Mouse (Mus musculus) CH12.LX (cell line): ENCODE results near the gene Celf5. TPM values are rescaled to one million over a fixed set of nuclear protein-coding genes. Genes with fewer than 3 reads are reported as not detected.
"Not testable (repeated sequence)": the region's sequence is repeated elsewhere in the genome, so short reads cannot be mapped to it uniquely, and the experiment has no call there.

Source experiments
- DNase-seq: peaks from one replicate; pipeline ENCODE4 v3.0.0-alpha.2; 2013; ENCODE audit errors: extremely low read depth
- H3K27ac ChIP-seq: 2 replicates; pipeline ENCODE4 v1.5.1; 2012; ENCODE audit warnings: low read depth, mild to moderate bottlenecking, control low read depth, moderate library complexity; ENCODE audit not compliant: insufficient read depth
- H3K27me3 ChIP-seq: replicated peaks from 2 replicates; pipeline ENCODE3; 2012; ENCODE audit warnings: inconsistent platforms
- H3K36me3 ChIP-seq, 2 experiments: replicated peaks in 1 of 2; 2 replicates each; pipeline versions ENCODE3 to v1.6.1; 2012; ENCODE audit warnings: inconsistent platforms in 1 of 2, low read length in 1 of 2, mild to moderate bottlenecking in 1 of 2, mixed read lengths in 1 of 2, moderate library complexity in 1 of 2; ENCODE audit not compliant: control insufficient read depth in 1 of 2, insufficient read depth in 1 of 2
- H3K4me1 ChIP-seq, 2 experiments: 2 replicates each; pipeline ENCODE4 v1.6.1; 2012; ENCODE audit warnings: inconsistent platforms in 1 of 2, moderate library complexity in 1 of 2; ENCODE audit not compliant: insufficient read depth in 2 of 2, control insufficient read depth in 1 of 2
- H3K4me2 ChIP-seq: 2 replicates; pipeline ENCODE4 v1.6.1; 2012; ENCODE audit warnings: low read depth, mild to moderate bottlenecking, control low read depth; ENCODE audit not compliant: poor library complexity, insufficient read depth, severe bottlenecking
- H3K4me3 ChIP-seq, 3 experiments: fragments of 150-350 bp in 1 of 3; sonication (generic) in 1 of 3; replicated peaks in 1 of 3; 2 replicates each; pipeline versions ENCODE3 to v1.5.1; 2011 to 2012; ENCODE audit warnings: low read depth in 2 of 3, low read length in 2 of 3, mild to moderate bottlenecking in 2 of 3, moderate library complexity in 2 of 3, control low read depth in 1 of 3, improper control_type of control experiment in 1 of 3, inconsistent platforms in 1 of 3, mixed read lengths in 1 of 3; ENCODE audit not compliant: poor library complexity in 1 of 3
- H3K79me2 ChIP-seq: replicated peaks from 2 replicates; pipeline ENCODE4 v1.6.1; 2012; ENCODE audit warnings: mild to moderate bottlenecking, moderate library complexity; ENCODE audit not compliant: control insufficient read depth, poor library complexity, insufficient read depth, severe bottlenecking; ENCODE audit errors: extremely low read depth
- H3K9ac ChIP-seq: 2 replicates; pipeline ENCODE4 v1.6.1; 2012; ENCODE audit warnings: low read depth, mild to moderate bottlenecking, control low read depth, moderate library complexity; ENCODE audit not compliant: insufficient read depth
- H3K9me3 ChIP-seq: replicated peaks from 2 replicates; pipeline ENCODE3; 2012; ENCODE audit warnings: low read length, inconsistent platforms, mixed read lengths
- CHD1 ChIP-seq: IDR thresholded peaks from 2 replicates; pipeline ENCODE4 v1.6.1; 2012; ENCODE audit warnings: low read depth, low read length, improper control_type of control experiment, inconsistent platforms
- CHD2 ChIP-seq: IDR thresholded peaks from 2 replicates; pipeline ENCODE4 v1.6.1; 2011; ENCODE audit warnings: low read length, improper control_type of control experiment
- CTCF ChIP-seq, 2 experiments: IDR thresholded peaks in 1 of 2; conservative IDR thresholded peaks in 1 of 2; 2 replicates each; pipeline ENCODE4 v1.5.1; 2011 to 2012; ENCODE audit warnings: low read depth in 2 of 2, low read length in 2 of 2, improper control_type of control experiment in 1 of 2, inconsistent platforms in 1 of 2, mild to moderate bottlenecking in 1 of 2, moderate library complexity in 1 of 2
- ELF1 ChIP-seq: IDR thresholded peaks from 2 replicates; pipeline ENCODE4 v1.6.1; 2014; ENCODE audit warnings: low read depth, mild to moderate bottlenecking, inconsistent platforms, low read length, improper control_type of control experiment
- ETS1 ChIP-seq: conservative IDR thresholded peaks from 2 replicates; pipeline ENCODE4 v1.6.1; 2012; ENCODE audit warnings: low read depth, mild to moderate bottlenecking, inconsistent platforms, low read length, improper control_type of control experiment, moderate library complexity
- JUND ChIP-seq: conservative IDR thresholded peaks from 2 replicates; pipeline ENCODE4 v1.6.1; 2011; ENCODE audit warnings: low read depth, low read length, improper control_type of control experiment
- MAFK ChIP-seq: IDR thresholded peaks from 2 replicates; pipeline ENCODE4 v1.6.1; 2011; ENCODE audit warnings: low read length, improper control_type of control experiment; ENCODE audit not compliant: insufficient replicate concordance
- MAX ChIP-seq: IDR thresholded peaks from 2 replicates; pipeline ENCODE4 v1.6.1; 2011; ENCODE audit warnings: low read length, improper control_type of control experiment
- MXI1 ChIP-seq: IDR thresholded peaks from 2 replicates; pipeline ENCODE4 v1.6.1; 2011; ENCODE audit warnings: mild to moderate bottlenecking, low read depth, low read length, improper control_type of control experiment
- MYC ChIP-seq: IDR thresholded peaks from 2 replicates; pipeline ENCODE4 v1.6.1; 2011; ENCODE audit warnings: low read depth, mild to moderate bottlenecking, improper control_type of control experiment, low read length
- NRF1 ChIP-seq: IDR thresholded peaks from 2 replicates; pipeline ENCODE4 v1.6.1; 2014; ENCODE audit warnings: low read depth, mild to moderate bottlenecking, inconsistent platforms, low read length, improper control_type of control experiment, moderate library complexity
- POLR2A ChIP-seq: IDR thresholded peaks from 2 replicates; pipeline ENCODE4 v1.6.1; 2011; ENCODE audit warnings: low read depth, mild to moderate bottlenecking, improper control_type of control experiment, low read length
- RAD21 ChIP-seq: IDR thresholded peaks from 2 replicates; pipeline ENCODE4 v1.6.1; 2011; ENCODE audit warnings: low read depth, mild to moderate bottlenecking, low read length, improper control_type of control experiment, moderate library complexity
- SMC3 ChIP-seq: IDR thresholded peaks from 2 replicates; pipeline ENCODE4 v1.6.1; 2011; ENCODE audit warnings: low read depth, low read length, improper control_type of control experiment
- TBP ChIP-seq: conservative IDR thresholded peaks from 2 replicates; pipeline ENCODE4 v1.6.1; 2011; ENCODE audit warnings: low read depth, low read length, improper control_type of control experiment
- USF2 ChIP-seq: conservative IDR thresholded peaks from 2 replicates; pipeline ENCODE4 v1.6.1; 2011; ENCODE audit warnings: low read depth, low read length, improper control_type of control experiment
- dilution Hi-C: fragments of 300-500 bp; cut with MboI; formaldehyde crosslinking; loops from 2 replicates; pipeline ENCODE4 v1.14.3; 2020; ENCODE audit warnings: low sequenced_read_pairs; ENCODE audit not compliant: extremely low pct_unique_long_range_greater_than_20kb, extremely low pct_ligation_motif_present
- in situ Hi-C: fragments of 300-500 bp; cut with MboI; formaldehyde crosslinking; loops from 3 replicates; pipeline ENCODE4 v1.14.3; 2019; ENCODE audit warnings: low sequenced_read_pairs, low pct_ligation_motif_present, low pct_unique_long_range_greater_than_20kb, mixed read lengths
- polyA plus RNA-seq: library from polyadenylated mRNA; unstranded; fragments of >175 nt; gene quantifications from 2 replicates; pipeline ENCODE4 v1.2.1, GENCODE M21; 2012; ENCODE audit warnings: low read depth; ENCODE audit not compliant: insufficient read length
- total RNA-seq, 2 experiments: library from RNA; depleted of rRNA; stranded (reverse); fragments of 300-350 nt in 1 of 2; fragments of >200 nt in 1 of 2; gene quantifications; 2 replicates each; pipeline ENCODE4 v1.2.3; 2012 to 2014

Celf5 gene
- total and polyA plus RNA-seq, 3 experiments: 0.07 to 0.08 TPM; not detected in 1

- dilution Hi-C loops, DNase-seq, H3K79me2 ChIP-seq, H3K36me3 ChIP-seq, H3K4me3 ChIP-seq, H3K9ac ChIP-seq, H3K4me1 ChIP-seq, H3K27ac ChIP-seq, H3K9me3 ChIP-seq, in situ Hi-C loops, H3K4me2 ChIP-seq: not testable (repeated sequence)
- peaks cover 50% of the 10 kb centered on the region for H3K27me3 ChIP-seq
- TF ChIP-seq CTCF (conservative IDR thresholded peaks at IDR 0.05 in 1 of 2, IDR thresholded peaks at IDR 0.05 in 1 of 2; ENCODE audit: low read depth in 2 of 2, low read length in 2 of 2) (peak in 1 of 2 experiments; percentile 54; a peak in 2 of 4 replicates), SMC3 (peak; percentile 22; the same call in 1 of the 2 replicates), RAD21 (peak; percentile 40)
Observed at GRCm38 (mm10) chr10:81445516-81445915, 37.0 kb downstream of the Celf5 start.

GRCm38 (mm10) chr10:81441019-81441418 is 41.5 kb downstream of the Celf5 start:
- no peak for DNase-seq
- Histone ChIP-seq H3K79me2 (no peaks in the 10 kb centered on the region), H3K9ac (no peak overlapping the region), H3K4me3 (no peak overlapping the region), H3K4me2 (no peak overlapping the region), H3K27me3 (peaks cover 21% of the 10 kb centered on the region), H3K27ac (no peak overlapping the region), H3K9me3 (no peaks in the 10 kb centered on the region), H3K4me1 (no peaks in the 10 kb centered on the region), H3K36me3 (no peaks in the 10 kb centered on the region)
- dilution Hi-C loops (no loop called here), in situ Hi-C loops (loop anchor here (5.0 kb wide), 1 partner anchor 34 kb away; no protein-coding TSS in a partner anchor)
- TF ChIP-seq ELF1 (no peak), MAX (no peak), CTCF (conservative IDR thresholded peaks at IDR 0.05 in 1 of 2, IDR thresholded peaks at IDR 0.05 in 1 of 2; ENCODE audit: low read depth in 2 of 2, low read length in 2 of 2) (peak in 1 of 2 experiments; percentile 76; a peak in 3 of 4 replicates), RAD21 (peak; percentile 67), NRF1 (no peak), SMC3 (peak; percentile 61)

GRCm38 (mm10) chr10:81435436-81435835 is 47.1 kb downstream of the Celf5 start:
- dilution Hi-C loops: no loop called here
- Histone ChIP-seq H3K36me3 (no peaks in the 10 kb centered on the region), H3K27me3 (peaks cover 15% of the 10 kb centered on the region), H3K27ac (no peak overlapping the region), H3K4me1 (peaks cover 21 to 40% of the 10 kb centered on the region in 2 experiments), H3K4me2 (no peak overlapping the region), H3K79me2 (no peaks in the 10 kb centered on the region), H3K4me3 (no peak overlapping the region), H3K9ac (no peak overlapping the region), H3K9me3 (no peaks in the 10 kb centered on the region)
- DNase-seq: no peak
- TF ChIP-seq CHD2: no peak
- no peak for TF ChIP-seq USF2
- TF ChIP-seq MAFK: no peak
- no peak for TF ChIP-seq POLR2A
- TF ChIP-seq CHD1: no peak
- no peak for TF ChIP-seq JUND
- TF ChIP-seq MYC: no peak
- no peak for TF ChIP-seq NRF1
- no peak for TF ChIP-seq MXI1
- TF ChIP-seq SMC3: no peak
- no peak for TF ChIP-seq TBP
- TF ChIP-seq ETS1: no peak
- in situ Hi-C loops: no loop called here
